Mouse (Mus musculus): ENCODE results near the gene Gm13199.

Gm13199 gene

DNA sequence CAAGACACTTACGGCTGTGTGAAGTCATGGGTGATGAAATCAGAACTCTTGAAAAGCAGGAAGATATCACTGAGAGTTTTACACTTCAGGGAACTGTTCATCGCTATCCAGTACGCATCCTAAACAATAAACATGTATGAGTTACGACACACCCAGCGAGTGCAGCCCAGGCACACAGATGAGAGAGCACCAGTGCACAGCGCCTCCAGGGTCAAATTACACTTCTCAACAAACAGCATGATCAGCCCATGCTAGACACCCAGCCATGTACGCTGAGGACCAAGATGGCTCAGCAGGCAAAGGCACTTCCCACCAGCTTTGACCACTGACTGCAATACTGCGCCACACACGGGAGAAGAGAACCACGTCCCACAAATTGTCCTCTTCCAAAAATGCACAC, 41.5 kb downstream of the Gm13199 start:
- no peak for DNase-seq (ENCODE audit: low spot score)

All from ovary, postnatal 14 days (tissue).